Mouse (Mus musculus) heart, embryonic 11.5 days (tissue): ENCODE results near the gene Dock4. TPM values are rescaled to one million over a fixed set of nuclear protein-coding genes. Genes with fewer than 3 reads are reported as not detected.

Experiments used
- ATAC-seq: fragments of 200-750 bp; cut with Nextera tagmentation; replicated peaks from 2 replicates; pipeline ENCODE4 v1.8.0; 2017; ENCODE audit warnings: moderate library complexity; ENCODE audit not compliant: insufficient number of reproducible peaks, low FRiP score, low TSS enrichment
- H3K27ac ChIP-seq: fragments of 300-500 bp; sonication (generic); 2 replicates; pipeline ENCODE4 v1.5.1; 2014; ENCODE audit warnings: mild to moderate bottlenecking, low read depth, low read length
- H3K27me3 ChIP-seq: fragments of 300-500 bp; sonication (generic); 2 replicates; pipeline ENCODE4 v1.6.1; 2014; ENCODE audit warnings: mild to moderate bottlenecking, low read length, mixed read lengths; ENCODE audit not compliant: control insufficient read depth, insufficient read depth
- H3K36me3 ChIP-seq: fragments of 300-500 bp; sonication (generic); 2 replicates; pipeline ENCODE4 v1.6.1; 2014; ENCODE audit warnings: mild to moderate bottlenecking, low read length, moderate library complexity, mixed read lengths; ENCODE audit not compliant: control insufficient read depth, insufficient read depth
- H3K4me1 ChIP-seq: fragments of 300-500 bp; sonication (generic); 2 replicates; pipeline ENCODE4 v1.6.1; 2014; ENCODE audit warnings: low read length; ENCODE audit not compliant: control insufficient read depth, insufficient read depth
- H3K4me2 ChIP-seq: fragments of 300-500 bp; sonication (generic); 2 replicates; pipeline ENCODE4 v1.6.1; 2014; ENCODE audit warnings: mild to moderate bottlenecking, moderate library complexity
- H3K4me3 ChIP-seq: fragments of 300-500 bp; sonication (generic); 2 replicates; pipeline ENCODE4 v1.5.1; 2014; ENCODE audit warnings: low read depth, low read length
- H3K9ac ChIP-seq: fragments of 300-500 bp; sonication (generic); 2 replicates; pipeline ENCODE4 v1.6.1; 2014; ENCODE audit warnings: mild to moderate bottlenecking, low read depth, low read length, moderate library complexity
- H3K9me3 ChIP-seq: fragments of 300-500 bp; sonication (generic); replicated peaks from 2 replicates; pipeline ENCODE4 v1.6.1; 2016; ENCODE audit warnings: low read length; ENCODE audit not compliant: control insufficient read depth
- WGBS: fragments of 180-500 bp; shearing (Covaris S2); extraction: QIAGEN DNeasy Blood & Tissue Kit; methylation state at CpG from one replicate; pipeline ENCODE4 v1.1.7; 2014; ENCODE audit not compliant: insufficient replicate concordance; 5-methylcytosine and 5-hydroxymethylcytosine counted together
- polyA plus RNA-seq: library from polyadenylated mRNA; unstranded; fragments of >200 nt; fragmentation: Nextera tagmentation; extraction: Ambion mirVana; gene quantifications from 2 replicates; pipeline ENCODE4 v1.2.1, GENCODE M21; 2014

The Dock4 gene
- polyA plus RNA-seq, 1 experiment from 2014 or later = 8.1 TPM

DNA sequence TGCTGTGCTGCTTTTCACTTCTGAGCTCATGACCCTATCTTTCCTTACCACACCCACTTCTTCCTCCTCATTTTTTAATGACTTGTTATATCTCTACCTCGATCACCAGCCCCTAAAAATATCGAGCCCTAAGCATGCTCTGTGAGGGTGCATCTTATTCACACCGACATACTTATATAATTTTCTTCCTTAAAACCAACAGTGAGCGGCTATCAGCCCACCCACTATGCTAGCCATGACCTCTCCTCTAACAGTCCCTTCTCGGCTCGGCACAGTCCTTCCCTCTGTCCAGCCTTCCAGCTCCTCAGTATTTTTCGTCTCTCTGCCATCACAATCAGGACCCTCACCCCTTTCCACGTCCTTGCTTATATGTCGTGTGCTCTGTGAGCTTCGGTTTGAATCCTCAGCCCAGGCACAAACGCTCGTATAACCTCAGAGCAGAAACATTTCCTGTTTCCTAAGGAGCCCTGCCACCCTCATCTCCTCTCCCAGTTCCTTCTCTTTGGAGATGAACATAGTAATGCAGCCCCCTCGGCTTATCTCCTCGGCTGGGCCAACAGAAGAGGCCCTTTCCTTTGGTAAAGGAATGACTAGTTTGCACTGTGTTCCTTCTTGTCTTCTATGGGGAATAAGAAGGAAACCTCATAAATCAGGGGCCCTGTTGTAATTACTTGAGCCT, 351.2 kb downstream of the Dock4 start:
- 0 out of 2 replicates have a peak, but pooled peaks have one; percentile 39 for ATAC-seq

DNA sequence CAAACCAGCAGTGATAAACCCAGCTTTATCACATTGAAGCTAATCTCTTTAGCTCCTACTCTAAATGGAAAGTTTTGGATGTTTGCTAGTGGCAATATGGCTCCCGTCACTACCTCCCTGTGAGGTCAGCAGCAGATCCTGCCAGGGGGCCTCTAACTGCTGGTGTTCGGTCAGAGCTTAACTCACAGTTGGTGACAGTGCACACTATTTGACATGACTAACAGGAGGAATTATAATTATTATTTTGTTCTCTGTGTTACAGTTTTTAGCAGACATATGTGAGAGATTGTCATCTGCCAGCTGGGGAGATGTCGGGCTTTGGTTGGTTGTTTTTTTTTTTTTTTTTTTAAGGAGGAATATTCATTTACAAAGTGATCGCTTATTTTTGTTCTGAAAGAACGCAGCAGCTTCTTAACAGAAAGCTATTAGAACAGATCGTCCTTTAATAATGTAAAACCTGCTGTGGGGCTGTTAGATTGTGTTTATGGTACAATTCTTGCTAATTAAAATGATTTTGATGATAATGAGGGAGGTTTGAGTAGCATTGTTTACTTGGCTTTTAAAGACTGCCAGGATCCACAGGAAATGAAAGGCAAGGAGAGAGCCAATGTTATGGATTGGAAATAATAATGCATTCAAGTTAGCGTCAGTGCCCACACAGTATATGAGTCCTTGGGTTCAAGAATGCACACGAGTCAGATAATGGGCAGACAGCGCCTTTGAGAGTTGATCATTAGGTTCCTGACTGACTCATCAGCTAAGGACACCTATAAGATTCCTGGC, 352.0 kb downstream of the Dock4 start:
- WGBS = 51% methylated on average over 9 of the region's 9 CpGs
- Histone ChIP-seq H3K4me3 (no peak overlapping the region), H3K36me3 (no peaks in the 10 kb centered on the region), H3K27ac (peak overlapping the region; percentile 67), H3K27me3 (no peaks in the 10 kb centered on the region), H3K9ac (no peak overlapping the region), H3K4me2 (no peak overlapping the region; the same call in 1 of the 2 replicates), H3K9me3 (no peaks in the 10 kb centered on the region), H3K4me1 (peaks cover 4% of the 10 kb centered on the region; the same call in 1 of the 2 replicates)
- ATAC-seq = no peak

More for the DNA sequence above, 351.2 kb downstream of the Dock4 start:
- H3K4me1 ChIP-seq = peaks cover 4% of the 10 kb centered on the region; the same call in 1 of the 2 replicates
- no peak overlapping the region for H3K4me3 ChIP-seq
- WGBS = 24% methylated on average over 14 of the region's 14 CpGs
- peak overlapping the region; percentile 67 for H3K27ac ChIP-seq
- no peaks in the 10 kb centered on the region for H3K9me3 ChIP-seq
- no peak overlapping the region for H3K9ac ChIP-seq
- H3K27me3 ChIP-seq = no peaks in the 10 kb centered on the region
- H3K36me3 ChIP-seq = no peaks in the 10 kb centered on the region
- peak overlapping the region; percentile 14 for H3K4me2 ChIP-seq

DNA sequence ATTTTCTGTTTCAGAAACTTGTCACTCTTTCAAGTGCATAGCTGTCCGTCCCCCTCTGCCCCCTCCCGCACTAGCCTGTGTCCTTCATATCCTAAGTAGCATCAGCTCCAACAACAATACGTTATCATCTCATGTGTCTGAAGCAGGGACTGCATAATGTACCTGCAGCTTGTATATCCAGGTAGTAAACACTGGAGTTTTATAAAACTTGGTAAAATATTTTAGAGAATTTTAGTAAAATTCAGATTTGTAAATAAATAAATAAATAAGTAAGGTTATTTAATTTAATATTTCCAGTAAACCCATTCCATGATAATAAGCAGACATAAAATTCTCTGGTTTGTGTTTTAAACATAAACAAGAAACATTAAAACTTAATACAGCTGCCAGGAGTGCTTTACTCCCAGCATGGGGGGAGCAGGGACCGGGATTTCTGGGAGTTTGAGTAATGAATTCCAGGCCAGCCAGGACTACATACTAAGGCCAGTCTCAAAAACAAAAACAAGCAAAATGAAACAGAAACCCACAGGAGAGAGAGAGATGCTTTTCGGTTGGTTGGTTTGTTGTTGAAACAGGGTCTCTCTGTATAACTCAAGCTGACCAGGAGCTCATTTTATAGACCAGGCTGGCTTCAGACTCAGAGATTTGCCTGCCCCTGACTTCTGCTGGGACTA, 352.7 kb downstream of the Dock4 start:
- Histone ChIP-seq H3K9me3 (no peaks in the 10 kb centered on the region), H3K4me2 (no peak overlapping the region), H3K27ac (no peak overlapping the region), H3K4me1 (peaks cover 4% of the 10 kb centered on the region; the same call in 1 of the 2 replicates), H3K9ac (no peak overlapping the region), H3K27me3 (no peaks in the 10 kb centered on the region), H3K4me3 (no peak overlapping the region), H3K36me3 (no peaks in the 10 kb centered on the region)
- 74% methylated on average over 5 of the region's 5 CpGs for WGBS
- ATAC-seq = no peak

DNA sequence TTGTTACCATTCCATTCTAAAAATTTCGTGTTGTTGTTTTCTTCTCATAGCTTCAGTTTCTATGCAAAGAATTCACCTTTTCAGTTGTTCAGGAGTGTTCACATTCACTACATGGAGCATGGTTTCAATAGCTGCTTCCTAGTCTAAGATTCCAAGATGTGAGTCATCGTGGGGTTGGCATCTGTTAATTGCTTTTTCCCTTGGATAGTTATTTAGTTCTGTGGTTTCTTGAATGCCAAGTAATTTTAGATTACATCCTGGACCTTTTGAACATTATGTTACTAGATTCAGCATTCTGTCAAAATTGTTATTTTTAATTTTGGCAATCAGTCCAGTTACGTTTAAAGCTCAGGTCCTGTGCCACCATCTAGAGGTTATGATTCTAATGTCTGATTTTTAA, 355.7 kb downstream of the Dock4 start:
- H3K4me2 ChIP-seq = no peak overlapping the region
- no peaks in the 10 kb centered on the region for H3K9me3 ChIP-seq
- H3K27me3 ChIP-seq = no peaks in the 10 kb centered on the region
- H3K9ac ChIP-seq = no peak overlapping the region
- H3K27ac ChIP-seq = no peak overlapping the region
- H3K36me3 ChIP-seq = no peaks in the 10 kb centered on the region
- no peak overlapping the region for H3K4me3 ChIP-seq
- no peak for ATAC-seq
- peaks cover 4% of the 10 kb centered on the region; the same call in 1 of the 2 replicates for H3K4me1 ChIP-seq
- WGBS = 69% methylated on average over 3 of the region's 3 CpGs

DNA sequence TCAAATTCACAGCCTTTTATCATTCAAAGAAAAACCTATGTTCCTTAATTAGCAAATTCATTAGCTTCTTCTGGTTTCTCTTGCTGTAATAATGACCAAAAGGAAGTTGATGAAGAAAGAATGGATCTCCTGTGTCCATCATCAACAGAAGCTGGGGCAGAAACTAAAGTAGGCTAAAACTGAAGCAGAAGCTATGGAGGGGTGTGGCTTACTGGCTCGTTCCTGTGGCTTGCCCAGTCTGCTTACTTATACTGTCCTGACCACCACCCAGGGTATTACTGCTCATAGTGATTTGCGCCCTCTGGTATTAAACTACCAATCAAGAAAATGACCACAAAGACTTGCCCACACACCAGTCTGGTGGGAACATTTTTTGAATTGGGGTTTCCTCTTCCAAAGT, 359.5 kb downstream of the Dock4 start:
- no peak overlapping the region for H3K27ac ChIP-seq
- no peaks in the 10 kb centered on the region for H3K9me3 ChIP-seq
- H3K4me3 ChIP-seq = no peak overlapping the region
- no peaks in the 10 kb centered on the region for H3K27me3 ChIP-seq
- H3K4me1 ChIP-seq = no peaks in the 10 kb centered on the region
- 79% methylated on average over 2 of the region's 2 CpGs for WGBS
- ATAC-seq = no peak
- H3K4me2 ChIP-seq = no peak overlapping the region
- H3K9ac ChIP-seq = no peak overlapping the region
- no peaks in the 10 kb centered on the region for H3K36me3 ChIP-seq

DNA sequence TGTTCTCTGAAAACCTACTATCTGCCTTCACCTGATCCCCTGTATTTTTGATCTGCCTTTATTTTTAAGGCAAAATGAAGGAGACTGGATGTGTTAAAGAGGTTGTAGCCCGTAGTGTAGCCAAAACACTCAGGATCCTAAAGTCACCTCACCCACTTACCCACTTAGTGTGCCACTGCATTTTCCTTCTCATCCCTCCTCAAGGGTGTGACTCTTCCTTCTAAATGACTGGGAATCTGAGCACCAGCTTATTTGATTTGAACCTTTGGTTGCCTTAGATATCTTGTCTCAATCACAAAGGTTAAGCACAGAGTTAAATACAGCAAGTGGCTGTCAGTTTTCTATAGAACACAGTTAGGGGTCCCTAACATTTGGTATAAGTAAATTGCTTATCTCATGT, 362.2 kb downstream of the Dock4 start:
- H3K9ac ChIP-seq = no peak overlapping the region
- no peaks in the 10 kb centered on the region for H3K4me1 ChIP-seq
- H3K4me2 ChIP-seq = no peak overlapping the region
- no peak for ATAC-seq
- 92% methylated on average over 1 of the region's 1 CpGs for whole genome bisulfite sequencing
- no peaks in the 10 kb centered on the region for H3K27me3 ChIP-seq
- H3K4me3 ChIP-seq = no peak overlapping the region
- no peak overlapping the region for H3K27ac ChIP-seq
- H3K9me3 ChIP-seq = no peaks in the 10 kb centered on the region
- no peaks in the 10 kb centered on the region for H3K36me3 ChIP-seq

DNA sequence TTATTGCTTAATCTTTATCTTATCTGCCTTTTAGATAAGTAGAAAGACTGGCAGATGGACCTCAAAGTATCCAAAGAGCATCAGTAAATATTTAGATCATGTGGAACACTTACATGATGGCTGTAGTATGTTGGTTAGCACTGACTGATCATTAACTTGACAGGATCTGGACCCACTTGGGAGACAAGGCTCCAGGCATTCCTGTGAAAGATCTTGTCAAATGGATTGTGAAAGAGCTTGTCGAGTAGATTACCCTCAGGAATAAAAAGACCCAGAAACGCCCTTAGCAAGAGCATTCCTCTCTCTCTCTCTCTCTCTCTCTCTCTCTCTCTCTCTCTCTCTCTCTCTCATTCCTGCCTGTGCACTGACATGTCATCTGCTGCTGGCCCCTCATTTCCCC, 367.7 kb downstream of the Dock4 start:
- no peak overlapping the region for H3K4me2 ChIP-seq
- H3K36me3 ChIP-seq = no peaks in the 10 kb centered on the region
- 20% methylated on average over 2 of the region's 2 CpGs for WGBS

DNA sequence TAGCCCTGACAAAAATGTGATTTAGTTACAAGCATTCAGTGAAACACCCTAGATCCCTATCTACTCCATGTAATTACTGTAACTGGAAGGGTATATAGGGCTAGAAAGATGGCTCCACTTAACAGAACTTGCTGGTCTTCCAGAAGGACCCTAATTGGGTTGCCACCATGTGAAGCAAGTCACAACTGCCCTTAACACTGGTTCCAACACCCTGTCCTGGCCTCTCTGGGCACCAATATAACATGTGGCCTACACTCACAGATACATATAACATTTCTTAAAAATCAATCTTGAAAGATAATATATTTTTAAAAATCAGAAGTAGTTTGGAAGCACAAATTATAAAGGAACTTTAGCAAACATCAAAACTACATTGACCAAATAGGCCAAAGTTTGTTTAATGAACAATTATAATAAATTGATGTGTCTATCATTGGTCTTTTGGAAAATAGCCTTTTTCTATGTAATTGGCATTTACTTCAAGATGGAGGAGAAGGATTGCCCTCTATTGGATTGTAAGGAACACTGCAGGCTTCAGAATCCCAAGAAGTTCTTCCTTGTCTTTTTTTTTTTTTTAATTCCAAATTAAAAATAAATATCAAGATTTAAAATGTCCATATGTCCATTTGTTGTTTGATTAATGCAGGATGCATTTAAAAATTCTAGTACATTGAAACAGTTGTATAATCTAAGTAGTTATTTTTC, 369.1 kb downstream of the Dock4 start:
- H3K4me2 ChIP-seq = no peak overlapping the region
- H3K9me3 ChIP-seq = no peaks in the 10 kb centered on the region
- H3K4me1 ChIP-seq = no peaks in the 10 kb centered on the region
- no peak overlapping the region for H3K27ac ChIP-seq
- H3K27me3 ChIP-seq = no peaks in the 10 kb centered on the region
- ATAC-seq = no peak
- H3K36me3 ChIP-seq = no peaks in the 10 kb centered on the region
- H3K9ac ChIP-seq = no peak overlapping the region
- H3K4me3 ChIP-seq = no peak overlapping the region

More for the DNA sequence above, 367.7 kb downstream of the Dock4 start:
- H3K9me3 ChIP-seq = no peaks in the 10 kb centered on the region
- no peak overlapping the region for H3K9ac ChIP-seq
- H3K27me3 ChIP-seq = no peaks in the 10 kb centered on the region
- no peak for ATAC-seq
- H3K27ac ChIP-seq = no peak overlapping the region
- no peak overlapping the region for H3K4me3 ChIP-seq
- H3K4me1 ChIP-seq = no peaks in the 10 kb centered on the region
